Mouse (Mus musculus): ENCODE data around the gene Itpr2.

GRCm38 (mm10) chr6:146112211-146112610 is 389.8 kb downstream of the Itpr2 start:
- no peak for TF ChIP-seq POLR2A (IDR thresholded peaks at IDR 0.05; ENCODE audit: insufficient read depth, low read length)
- no peak for TF ChIP-seq EP300 (IDR thresholded peaks at IDR 0.05; ENCODE audit: insufficient read depth, low read depth, low read length)
